Mouse (Mus musculus): ENCODE results near the gene Lims1.
"Not testable (repeated sequence)": the region's sequence is repeated elsewhere in the genome, so short reads cannot be mapped to it uniquely, and the experiment has no call there.

Gene Lims1

GRCm38 (mm10) chr10:58323028-58323991 lies at the start of gene Lims1:
Gene Lims1 (plus strand): TSS chr10:58323466.
- in situ Hi-C loops (cut with MboI, MseI): no loop called here

- in situ Hi-C loops (cut with MboI, MseI): no loop called here
Measured at GRCm38 (mm10) chr10:58282238-58282637, 41.0 kb upstream of the Lims1 start.

- in situ Hi-C loops (cut with MboI, MseI): no loop called here
Measured at GRCm38 (mm10) chr10:58290742-58291141, 32.5 kb upstream of the Lims1 start.

GRCm38 (mm10) chr10:58294246-58294645 lies 29.0 kb upstream of the Lims1 start:
- in situ Hi-C loops (cut with MboI, MseI): no loop called here

GRCm38 (mm10) chr10:58295605-58296004 lies 27.7 kb upstream of the Lims1 start:
- in situ Hi-C loops (cut with MboI, MseI): no loop called here

GRCm38 (mm10) chr10:58304996-58305395 lies 18.3 kb upstream of the Lims1 start:
- in situ Hi-C loops (cut with MboI, MseI): no loop called here

- in situ Hi-C loops (cut with MboI, MseI): no loop called here
Measured at GRCm38 (mm10) chr10:58306897-58307296, 16.4 kb upstream of the Lims1 start.

- in situ Hi-C loops (cut with MboI, MseI): no loop called here
Measured at GRCm38 (mm10) chr10:58310791-58311190, 12.5 kb upstream of the Lims1 start.

GRCm38 (mm10) chr10:58312887-58313286 lies 10.4 kb upstream of the Lims1 start:
- in situ Hi-C loops (cut with MboI, MseI): no loop called here

GRCm38 (mm10) chr10:58320881-58321280 lies 2.4 kb upstream of the Lims1 start:
- in situ Hi-C loops (cut with MboI, MseI): no loop called here

- in situ Hi-C loops (cut with MboI, MseI): no loop called here
Measured at GRCm38 (mm10) chr10:58322361-58323027, 772 bp upstream of the Lims1 start.

- in situ Hi-C loops (cut with MboI, MseI): no loop called here
Measured at GRCm38 (mm10) chr10:58326271-58326670, 3.0 kb downstream of the Lims1 start.

GRCm38 (mm10) chr10:58327836-58328235 lies 4.6 kb downstream of the Lims1 start:
- in situ Hi-C loops (cut with MboI, MseI): not testable (repeated sequence)

GRCm38 (mm10) chr10:58328517-58329108 lies 5.3 kb downstream of the Lims1 start:
- in situ Hi-C loops (cut with MboI, MseI): no loop called here

GRCm38 (mm10) chr10:58330635-58331034 lies 7.4 kb downstream of the Lims1 start:
- in situ Hi-C loops (cut with MboI, MseI): no loop called here

- in situ Hi-C loops (cut with MboI, MseI): no loop called here
Measured at GRCm38 (mm10) chr10:58331741-58332140, 8.5 kb downstream of the Lims1 start.

- in situ Hi-C loops (cut with MboI, MseI): no loop called here
Measured at GRCm38 (mm10) chr10:58333414-58333813, 10.1 kb downstream of the Lims1 start.

GRCm38 (mm10) chr10:58336156-58336555 lies 12.9 kb downstream of the Lims1 start:
- in situ Hi-C loops (cut with MboI, MseI): no loop called here

GRCm38 (mm10) chr10:58337091-58337490 lies 13.8 kb downstream of the Lims1 start:
- in situ Hi-C loops (cut with MboI, MseI): not testable (repeated sequence)

- in situ Hi-C loops (cut with MboI, MseI): no loop called here
Measured at GRCm38 (mm10) chr10:58338590-58338989, 15.3 kb downstream of the Lims1 start.

GRCm38 (mm10) chr10:58341685-58342084 lies 18.4 kb downstream of the Lims1 start:
- in situ Hi-C loops (cut with MboI, MseI): no loop called here

GRCm38 (mm10) chr10:58342199-58342598 lies 18.9 kb downstream of the Lims1 start:
- in situ Hi-C loops (cut with MboI, MseI): no loop called here

All from T-helper 1 cell (primary cell).